Mouse (Mus musculus): ENCODE results near the gene Tomm34. TPM values are rescaled to one million over a fixed set of nuclear protein-coding genes. Genes with fewer than 3 reads are reported as not detected.
"Not testable (repeated sequence)": the region's sequence is repeated elsewhere in the genome, so short reads cannot be mapped to it uniquely, and the experiment has no call there.

The Tomm34 gene
- polyA plus RNA-seq, 1 experiment from 2014 or later, result 47.8 TPM

- ATAC-seq (ENCODE audit: low FRiP score), result peak; percentile 80
- WGBS, result under 1% methylated on average over 48 of the region's 48 CpGs
- Histone ChIP-seq H3K36me3 (peaks cover 5% of the 10 kb centered on the region; the same call in 1 of the 2 replicates), H3K4me1 (peaks cover 21% of the 10 kb centered on the region), H3K4me2 (replicated peaks) (peak overlapping the region; percentile 97), H3K27ac (peak overlapping the region; percentile 67; the same call in 1 of the 2 replicates), H3K9me3 (replicated peaks) (no peaks in the 10 kb centered on the region), H3K27me3 (no peaks in the 10 kb centered on the region), H3K4me3 (peak overlapping the region; percentile 89), H3K9ac (peak overlapping the region; percentile 90)
These were observed 3.1 kb upstream of the Tomm34 start for GRCm38 (mm10) chr2:164073918-164074578.

GRCm38 (mm10) chr2:164073120-164073519 is 2.2 kb upstream of the Tomm34 start:
- H3K9ac ChIP-seq, result no peak overlapping the region
- H3K4me3 ChIP-seq, result no peak overlapping the region
- no peak for ATAC-seq (ENCODE audit: low FRiP score)
- no peaks in the 10 kb centered on the region for H3K27me3 ChIP-seq
- no peaks in the 10 kb centered on the region for H3K9me3 ChIP-seq (replicated peaks)
- no peak overlapping the region for H3K4me2 ChIP-seq (replicated peaks)
- peaks cover 5% of the 10 kb centered on the region; the same call in 1 of the 2 replicates for H3K36me3 ChIP-seq
- WGBS, result 79% methylated on average over 7 of the region's 7 CpGs
- no peak overlapping the region for H3K27ac ChIP-seq
- H3K4me1 ChIP-seq, result peaks cover 26% of the 10 kb centered on the region

GRCm38 (mm10) chr2:164072109-164072508 is 1.1 kb upstream of the Tomm34 start:
- Histone ChIP-seq H3K9me3 (replicated peaks) (no peaks in the 10 kb centered on the region), H3K4me3 (no peak overlapping the region), H3K4me1 (peaks cover 26% of the 10 kb centered on the region), H3K9ac (no peak overlapping the region), H3K27ac (no peak overlapping the region), H3K4me2 (replicated peaks) (no peak overlapping the region), H3K27me3 (no peaks in the 10 kb centered on the region), H3K36me3 (peaks cover 4% of the 10 kb centered on the region; the same call in 1 of the 2 replicates)
- WGBS, result 83% methylated on average over 2 of the region's 2 CpGs
- ATAC-seq (ENCODE audit: low FRiP score), result no peak

- Histone ChIP-seq H3K4me3 (peak overlapping the region; percentile 95), H3K27ac (peak overlapping the region; percentile 86), H3K4me2 (replicated peaks) (peak overlapping the region; percentile 88), H3K4me1 (peaks cover 26% of the 10 kb centered on the region)
- H3K9me3 ChIP-seq (replicated peaks); H3K36me3 ChIP-seq; H3K9ac ChIP-seq; H3K27me3 ChIP-seq: not testable (repeated sequence)
- 78% methylated on average over 11 of the region's 11 CpGs for WGBS
- peak; percentile 8 for ATAC-seq (ENCODE audit: low FRiP score)
These were observed 460 bp upstream of the Tomm34 start for GRCm38 (mm10) chr2:164071437-164071820.

- peak; percentile 59 for ATAC-seq (ENCODE audit: low FRiP score)
- Histone ChIP-seq H3K36me3 (peaks cover 7% of the 10 kb centered on the region), H3K27ac (peak within 1 kb of the TSS; percentile 86), H3K4me3 (peak within 1 kb of the TSS; percentile 95), H3K4me1 (peaks cover 22% of the 10 kb centered on the region), H3K4me2 (replicated peaks) (peak within 1 kb of the TSS; percentile 88), H3K27me3 (no peaks in the 10 kb centered on the region), H3K9me3 (replicated peaks) (no peaks in the 10 kb centered on the region), H3K9ac (peak within 1 kb of the TSS; percentile 91)
- WGBS, result under 1% methylated on average over 45 of the region's 45 CpGs
These were observed 716 bp downstream of the Tomm34 start, which contains the start of gene Stk4 for GRCm38 (mm10) chr2:164070142-164070764. Gene Stk4, plus strand, starts transcription at chr2:164070322.

- no peak overlapping the region for H3K4me3 ChIP-seq
- no peak overlapping the region for H3K9ac ChIP-seq
- no peak overlapping the region for H3K27ac ChIP-seq
- no peak overlapping the region for H3K4me2 ChIP-seq (replicated peaks)
- no peaks in the 10 kb centered on the region for H3K27me3 ChIP-seq
- H3K36me3 ChIP-seq, result peaks cover 87% of the 10 kb centered on the region
- H3K9me3 ChIP-seq (replicated peaks), result no peaks in the 10 kb centered on the region
- no peaks in the 10 kb centered on the region for H3K4me1 ChIP-seq
- ATAC-seq (ENCODE audit: low FRiP score), result no peak
- WGBS, result 93% methylated on average over 8 of the region's 8 CpGs
These were observed 11.2 kb downstream of the Tomm34 start for GRCm38 (mm10) chr2:164059634-164060235.

GRCm38 (mm10) chr2:164054671-164055070 is 16.3 kb downstream of the Tomm34 start:
- Histone ChIP-seq H3K4me2 (replicated peaks) (no peak overlapping the region), H3K36me3 (peaks cover 77% of the 10 kb centered on the region), H3K27me3 (no peaks in the 10 kb centered on the region), H3K4me3 (no peak overlapping the region), H3K4me1 (no peaks in the 10 kb centered on the region), H3K9ac (no peak overlapping the region), H3K9me3 (replicated peaks) (no peaks in the 10 kb centered on the region), H3K27ac (no peak overlapping the region)
- ATAC-seq (ENCODE audit: low FRiP score), result no peak
- WGBS, result 91% methylated on average over 8 of the region's 8 CpGs

- H3K4me2 ChIP-seq (replicated peaks), result no peak overlapping the region
- H3K4me3 ChIP-seq, result no peak overlapping the region
- H3K9ac ChIP-seq, result no peak overlapping the region
- no peaks in the 10 kb centered on the region for H3K27me3 ChIP-seq
- H3K36me3 ChIP-seq, result peaks cover 68% of the 10 kb centered on the region
- no peaks in the 10 kb centered on the region for H3K9me3 ChIP-seq (replicated peaks)
- WGBS, result 88% methylated on average over 8 of the region's 8 CpGs
- no peak for ATAC-seq (ENCODE audit: low FRiP score)
- no peaks in the 10 kb centered on the region for H3K4me1 ChIP-seq
- no peak overlapping the region for H3K27ac ChIP-seq
These were observed 17.2 kb downstream of the Tomm34 start for GRCm38 (mm10) chr2:164053767-164054166.

GRCm38 (mm10) chr2:164047197-164047690 is 23.7 kb downstream of the Tomm34 start:
- Histone ChIP-seq H3K9me3 (replicated peaks) (no peaks in the 10 kb centered on the region), H3K9ac (no peak overlapping the region), H3K4me3 (peak overlapping the region; percentile 10), H3K36me3 (peaks cover 10% of the 10 kb centered on the region), H3K4me1 (no peaks in the 10 kb centered on the region), H3K27me3 (no peaks in the 10 kb centered on the region), H3K27ac (no peak overlapping the region), H3K4me2 (replicated peaks) (peak overlapping the region; percentile 40)
- ATAC-seq (ENCODE audit: low FRiP score), result peak; percentile 38; the same call in 1 of the 2 replicates
- 2% methylated on average over 16 of the region's 16 CpGs for WGBS

GRCm38 (mm10) chr2:164041523-164041922 is 29.4 kb downstream of the Tomm34 start:
- 92% methylated on average over 2 of the region's 2 CpGs for WGBS

GRCm38 (mm10) chr2:164040949-164041348 is 30.0 kb downstream of the Tomm34 start:
- Histone ChIP-seq H3K4me3 (no peak overlapping the region), H3K4me2 (replicated peaks) (no peak overlapping the region), H3K4me1 (no peaks in the 10 kb centered on the region), H3K27me3 (no peaks in the 10 kb centered on the region), H3K27ac (no peak overlapping the region), H3K9me3 (replicated peaks) (no peaks in the 10 kb centered on the region), H3K9ac (no peak overlapping the region), H3K36me3 (no peaks in the 10 kb centered on the region)
- WGBS, result 86% methylated on average over 6 of the region's 6 CpGs
- ATAC-seq (ENCODE audit: low FRiP score), result no peak

More at GRCm38 (mm10) chr2:164041523-164041922, 29.4 kb downstream of the Tomm34 start:
- no peak overlapping the region for H3K9ac ChIP-seq
- ATAC-seq (ENCODE audit: low FRiP score), result no peak
- H3K27ac ChIP-seq, result no peak overlapping the region
- no peaks in the 10 kb centered on the region for H3K4me1 ChIP-seq
- H3K36me3 ChIP-seq, result no peaks in the 10 kb centered on the region
- H3K4me3 ChIP-seq, result no peak overlapping the region
- no peaks in the 10 kb centered on the region for H3K27me3 ChIP-seq
- H3K9me3 ChIP-seq (replicated peaks), result no peaks in the 10 kb centered on the region
- no peak overlapping the region for H3K4me2 ChIP-seq (replicated peaks)

- no peaks in the 10 kb centered on the region for H3K9me3 ChIP-seq (replicated peaks)
- no peak overlapping the region for H3K4me2 ChIP-seq (replicated peaks)
- H3K4me3 ChIP-seq, result no peak overlapping the region
- H3K27me3 ChIP-seq, result no peaks in the 10 kb centered on the region
- ATAC-seq (ENCODE audit: low FRiP score), result no peak
- no peak overlapping the region for H3K9ac ChIP-seq
- no peaks in the 10 kb centered on the region for H3K4me1 ChIP-seq
- 85% methylated on average over 1 of the region's 1 CpGs for WGBS
- H3K27ac ChIP-seq, result no peak overlapping the region
- H3K36me3 ChIP-seq, result no peaks in the 10 kb centered on the region
These were observed 32.5 kb downstream of the Tomm34 start for GRCm38 (mm10) chr2:164038407-164039028.
